13 mouse cellular contexts compared by ENCODE assay signal in the genomic region with DNA sequence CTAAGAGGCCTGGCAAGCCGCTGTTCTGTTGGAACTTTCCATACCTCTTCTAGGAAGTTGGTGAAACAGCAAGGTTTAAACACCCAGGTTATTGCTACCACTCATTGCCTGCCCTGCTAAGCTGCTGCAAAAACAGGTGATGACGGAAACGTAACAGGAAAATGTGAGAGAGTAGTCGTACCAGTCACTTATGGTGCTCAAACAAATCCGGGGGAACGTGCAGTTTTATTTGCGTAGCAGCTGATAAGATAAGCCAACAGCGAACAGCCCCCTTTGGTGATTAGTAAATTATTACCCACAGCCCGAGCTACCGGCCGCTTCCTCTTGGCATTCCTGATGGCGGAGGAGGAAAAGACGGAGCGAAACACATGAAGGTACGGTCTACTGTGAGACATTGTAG. TPM values are rescaled to one million over a fixed set of nuclear protein-coding genes. Genes with fewer than 3 reads are reported as not detected.
DNase-seq lines count a peak whose midpoint lies in the region; ATAC-seq and TF ChIP-seq lines count a peak whose summit lies in the region.
"Had no signal": no experiment of that assay in that cellular context is flagged by ENCODE, and none has a peak within 500 bp of the region (broad histone marks: within the 10 kb centered on the region; RNA-seq: fewer than 3 reads in every experiment).

A gene (plus strand): TSS at position 330 of the 400 bp plus-strand sequence.

- ATAC-seq in liver, postnatal 0 days = peak; percentile 61
- ATAC-seq in monocyte, adult 5-6 weeks (replicated peaks; ENCODE audit: insufficient number of reproducible peaks, low FRiP score, low TSS enrichment, poor library complexity, severe bottlenecking) = no peak
- ATAC-seq: forebrain, embryonic 16.5 days had no signal

- TF ChIP-seq EP300 in liver, postnatal 0 days (IDR thresholded peaks at IDR 0.05; ENCODE audit: low read depth) = 0 out of 2 replicates have a peak, but pooled peaks have one; percentile 27

- H3K4me2 ChIP-seq in liver, postnatal 0 days (ENCODE audit: low read depth, low read length) = peak within 1 kb of the TSS; percentile 46
- H3K4me2 ChIP-seq: midbrain, embryonic 12.5 days had no signal

- H3K27me3 ChIP-seq in liver, postnatal 0 days (ENCODE audit: insufficient read depth, low read length) = no peaks in the 10 kb centered on the region
- H3K27me3 ChIP-seq: midbrain, embryonic 12.5 days had no signal

- H3K4me3 ChIP-seq in liver, postnatal 0 days (ENCODE audit: low read depth, low read length) = peak within 1 kb of the TSS; percentile 38
- H3K4me3 ChIP-seq: midbrain, embryonic 12.5 days had no signal

- peak within 1 kb of the TSS; percentile 84 for H3K27ac ChIP-seq in liver, postnatal 0 days (ENCODE audit: low read depth)
- H3K27ac ChIP-seq: midbrain, embryonic 12.5 days had no signal

- WGBS in liver, postnatal 0 days (ENCODE audit: insufficient replicate concordance) = 21% methylated on average over 15 of the region's 15 CpGs

- no peaks in the 10 kb centered on the region for H3K4me1 ChIP-seq in liver, postnatal 0 days (ENCODE audit: insufficient read depth)

- H3K36me3 ChIP-seq in liver, postnatal 0 days (replicated peaks; ENCODE audit: insufficient read depth, low read length) = no peaks in the 10 kb centered on the region
- H3K36me3 ChIP-seq: midbrain, embryonic 12.5 days had no signal

- peak within 1 kb of the TSS; percentile 53 for H3K9ac ChIP-seq in liver, postnatal 0 days (replicated peaks)
- H3K9ac ChIP-seq: midbrain, embryonic 12.5 days had no signal

- TF ChIP-seq CTCF in liver, postnatal 0 days (IDR thresholded peaks at IDR 0.05; ENCODE audit: low read depth) = no peak

- H3K9me3 ChIP-seq in liver, postnatal 0 days (ENCODE audit: low read length) = no peaks in the 10 kb centered on the region
- H3K9me3 ChIP-seq: midbrain, embryonic 12.5 days had no signal

- DNase-seq in kidney, adult 18-20 months = peak; percentile 32
- DNase-seq in kidney, postnatal 10 days = no peak
- DNase-seq in kidney, postnatal 14 days = peak; percentile 13
- peak; percentile 37 for DNase-seq in liver, postnatal 0 days
- DNase-seq in gastrocnemius, postnatal 10 days = no peak
- no peak for DNase-seq in cerebellum, postnatal 4 days (ENCODE audit: low spot score in 2 of 2)
- DNase-seq: embryo, embryonic 11 days; right cerebral cortex, postnatal 14 days had no signal

RNA-seq across cellular contexts. Expression of the gene that starts here (rescaled TPM):
- 5.6 and 5.8 TPM in 2 replicates for polyA plus RNA-seq in liver, postnatal 0 days (2015; fragmentation: Nextera tagmentation; extraction: Ambion mirVana)
- under 1 TPM; 0.07 to 0.16 TPM for total RNA-seq in gastrocnemius, postnatal 10 days (2021)
- total RNA-seq in monocyte, adult 5-6 weeks (2017) = not detected in 3 replicates
- total RNA-seq: hematopoietic stem cell, adult 5-6 weeks; neutrophil, adult 5-6 weeks had no signal

Comparison
In these comparisons a context has a peak if more than half of its experiments do, and no peak if none do; other contexts are left out.
1. DNase-seq: peak in kidney, adult 18-20 months (single experiment), kidney, postnatal 14 days (single experiment) and liver, postnatal 0 days (single experiment); none in kidney, postnatal 10 days (single experiment), gastrocnemius, postnatal 10 days (single experiment) and cerebellum, postnatal 4 days (0 of 2).